Mouse (Mus musculus) myocyte (in vitro differentiated cells): Measurements from ENCODE around the gene AC124108.1. TPM values are rescaled to one million over a fixed set of nuclear protein-coding genes. Genes with fewer than 3 reads are reported as not detected.

ENCODE experiments used
- H3K27me3 ChIP-seq: one replicate; pipeline ENCODE4 v1.6.1; 2011; ENCODE audit not compliant: control insufficient read depth, insufficient read depth, insufficient read length
- H3K36me3 ChIP-seq: one replicate; pipeline ENCODE4 v1.6.1; 2011; ENCODE audit not compliant: control insufficient read depth, insufficient read depth
- H3K4me2 ChIP-seq: one replicate; pipeline ENCODE4 v1.6.1; 2011; ENCODE audit warnings: low read depth, control low read depth
- H3K4me3 ChIP-seq: one replicate; pipeline ENCODE4 v1.5.1; 2011; ENCODE audit warnings: mild to moderate bottlenecking, control low read depth, moderate library complexity
- H3K79me2 ChIP-seq: one replicate; pipeline ENCODE4 v1.6.1; 2011; ENCODE audit not compliant: control insufficient read depth, insufficient read depth
- H3ac ChIP-seq: one replicate; pipeline ENCODE4 v1.6.1; 2011; ENCODE audit not compliant: control insufficient read depth, insufficient read length
- CEBPB ChIP-seq: IDR thresholded peaks from 2 replicates; pipeline ENCODE4 v1.6.1; 2011; ENCODE audit warnings: mild to moderate bottlenecking, moderate library complexity; ENCODE audit not compliant: poor library complexity, insufficient read depth, severe bottlenecking
- E2F4 ChIP-seq: IDR thresholded peaks from one replicate; pipeline ENCODE4 v1.6.1; 2011; ENCODE audit warnings: mild to moderate bottlenecking, control low read depth, moderate library complexity; ENCODE audit not compliant: insufficient read depth
- MAX ChIP-seq: IDR thresholded peaks from one replicate; pipeline ENCODE4 v1.6.1; 2011; ENCODE audit warnings: low read depth, mild to moderate bottlenecking, control low read depth
- MYOD1 ChIP-seq, 3 experiments: IDR thresholded peaks; one replicate each; pipeline ENCODE4 v1.6.1; 2011; ENCODE audit warnings: control low read depth in 2 of 3, low read depth in 2 of 3, mild to moderate bottlenecking in 2 of 3, moderate library complexity in 1 of 3; ENCODE audit not compliant: insufficient read length in 2 of 3, control insufficient read depth in 1 of 3
- MYOG ChIP-seq, 3 experiments: IDR thresholded peaks; one replicate each; pipeline ENCODE4 v1.6.1; 2011; ENCODE audit warnings: control low read depth in 2 of 3, low read depth in 2 of 3, mild to moderate bottlenecking in 2 of 3; ENCODE audit not compliant: insufficient read length in 2 of 3, control insufficient read depth in 1 of 3, insufficient read depth in 1 of 3
- POLR2A ChIP-seq: IDR thresholded peaks from one replicate; pipeline ENCODE4 v1.6.1; 2011; ENCODE audit warnings: low read depth, mild to moderate bottlenecking, control low read depth, moderate library complexity; ENCODE audit not compliant: insufficient read length
- POLR2AphosphoS2 ChIP-seq: IDR thresholded peaks from one replicate; pipeline ENCODE4 v1.6.1; 2011; ENCODE audit warnings: low read depth, control low read depth; ENCODE audit not compliant: insufficient read length
- REST ChIP-seq: IDR thresholded peaks from one replicate; pipeline ENCODE4 v1.6.1; 2011; ENCODE audit warnings: mild to moderate bottlenecking, control low read depth, moderate library complexity; ENCODE audit not compliant: insufficient read depth, insufficient read length
- SRF ChIP-seq: IDR thresholded peaks from one replicate; pipeline ENCODE4 v1.6.1; 2011; ENCODE audit warnings: low read depth; ENCODE audit not compliant: control insufficient read depth, insufficient read length
- TCF12 ChIP-seq: IDR thresholded peaks from one replicate; pipeline ENCODE4 v1.6.1; 2011; ENCODE audit warnings: mild to moderate bottlenecking, control low read depth; ENCODE audit not compliant: poor library complexity, insufficient read depth, severe bottlenecking
- TCF3 ChIP-seq: IDR thresholded peaks from one replicate; pipeline ENCODE4 v1.6.1; 2011; ENCODE audit warnings: low read depth, control low read depth; ENCODE audit not compliant: insufficient read length
- USF1 ChIP-seq: IDR thresholded peaks from one replicate; pipeline ENCODE4 v1.6.1; 2011; ENCODE audit warnings: low read depth, mild to moderate bottlenecking, control low read depth, moderate library complexity
- polyA plus RNA-seq: library from polyadenylated mRNA; unstranded; fragments of >200 nt; fragmentation: generic; extraction: Trizol; gene quantifications from one replicate; pipeline ENCODE4 v1.2.1, GENCODE M21; 2012; ENCODE audit warnings: missing spikeins

AC124108.1 gene
- polyA plus RNA-seq, 1 experiment = 0.82 TPM

DNA sequence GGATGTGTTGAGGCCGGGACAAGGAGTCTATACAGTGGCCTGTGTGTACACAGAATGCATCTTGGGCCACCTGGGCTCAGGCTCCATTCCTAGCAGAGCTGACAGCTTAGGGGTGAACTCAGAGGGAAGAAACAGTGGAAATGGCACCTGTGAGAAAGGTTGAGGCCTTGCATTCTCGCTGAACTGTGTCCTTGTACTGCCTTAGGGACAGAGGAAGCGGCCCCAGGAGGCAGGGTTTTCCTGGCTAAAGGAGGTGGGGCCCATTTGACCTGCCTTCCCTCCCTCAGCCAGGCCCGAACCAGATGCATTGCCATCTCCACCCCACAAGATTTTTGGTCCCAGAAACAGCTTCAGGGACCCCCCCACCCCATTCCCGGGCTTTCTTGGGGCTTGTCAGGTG, 4.4 kb downstream of the AC124108.1 start:
- H3K79me2 ChIP-seq = no peaks in the 10 kb centered on the region
- H3K4me2 ChIP-seq = peak overlapping the region; percentile 20
- H3K27me3 ChIP-seq = peaks cover 18% of the 10 kb centered on the region
- H3K4me3 ChIP-seq = no peak overlapping the region
- no peak overlapping the region for H3ac ChIP-seq
- TF ChIP-seq SRF (no peak), CEBPB (no peak), TCF12 (no peak), REST (no peak), MAX (no peak), MYOG (IDR thresholded peaks at IDR 0.05; ENCODE audit: control insufficient read depth in 1 of 3, insufficient read depth in 1 of 3, insufficient read length in 2 of 3, low read depth in 2 of 3) (no peak), POLR2A (no peak), TCF3 (no peak), E2F4 (no peak)
- no peaks in the 10 kb centered on the region for H3K36me3 ChIP-seq

DNA sequence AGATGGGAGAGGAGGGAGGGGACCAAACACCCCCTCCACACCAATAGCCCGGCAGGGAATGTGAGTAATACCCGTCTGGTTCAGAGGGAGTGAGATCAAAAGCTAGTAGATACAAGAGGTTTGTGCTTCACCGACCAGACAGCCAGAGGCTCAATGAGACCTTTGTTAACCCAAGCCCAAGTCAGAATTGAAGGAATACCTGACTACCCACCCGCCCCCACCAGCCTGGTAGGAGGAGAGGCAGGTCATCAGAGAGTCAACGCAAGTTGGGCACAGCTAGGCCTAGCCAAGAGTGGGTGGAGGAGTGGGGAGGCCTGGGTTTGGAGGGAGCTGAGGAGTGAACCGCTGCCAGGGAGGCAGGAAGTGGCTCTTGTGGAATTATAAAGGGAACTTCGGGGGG, 5.1 kb downstream of the AC124108.1 start:
- no peak overlapping the region for H3K4me2 ChIP-seq
- H3K79me2 ChIP-seq = no peaks in the 10 kb centered on the region
- peaks cover 12% of the 10 kb centered on the region for H3K27me3 ChIP-seq

DNA sequence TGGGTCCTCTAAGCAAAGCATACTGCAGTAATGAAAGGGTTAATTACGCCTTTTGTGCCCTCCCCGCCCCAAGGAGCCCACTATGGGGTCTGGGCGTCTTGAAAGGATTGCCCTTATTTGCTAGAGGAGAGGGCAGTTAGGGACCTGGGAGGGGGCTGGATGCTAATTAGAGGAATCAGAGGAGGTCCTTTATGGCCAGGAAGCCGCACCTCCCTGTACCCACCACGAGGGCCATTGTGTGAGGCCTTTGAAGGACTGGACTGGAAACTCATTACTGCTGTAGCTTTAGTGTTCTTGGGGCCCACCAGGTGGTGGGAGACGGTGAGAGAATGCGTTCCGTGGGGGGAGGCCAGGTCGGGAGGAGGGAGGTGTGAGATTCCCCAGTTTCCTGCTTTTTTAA, 6.4 kb downstream of the AC124108.1 start:
- Histone ChIP-seq H3K4me2 (no peak overlapping the region), H3K27me3 (no peaks in the 10 kb centered on the region), H3K79me2 (no peaks in the 10 kb centered on the region), H3ac (no peak overlapping the region), H3K4me3 (no peak overlapping the region), H3K36me3 (no peaks in the 10 kb centered on the region)
- TF ChIP-seq TCF3 (no peak), CEBPB (no peak)

More for the DNA sequence above, 5.1 kb downstream of the AC124108.1 start:
- H3K4me3 ChIP-seq = no peak overlapping the region
- no peak overlapping the region for H3ac ChIP-seq
- no peaks in the 10 kb centered on the region for H3K36me3 ChIP-seq
- TF ChIP-seq MYOG (IDR thresholded peaks at IDR 0.05; ENCODE audit: control insufficient read depth in 1 of 3, insufficient read depth in 1 of 3, insufficient read length in 2 of 3, low read depth in 2 of 3) (no peak), CEBPB (no peak), E2F4 (no peak), TCF3 (no peak), MAX (no peak), TCF12 (no peak), USF1 (no peak), REST (no peak), POLR2A (no peak), POLR2AphosphoS2 (no peak), SRF (no peak), MYOD1 (IDR thresholded peaks at IDR 0.05; ENCODE audit: control insufficient read depth in 1 of 3, insufficient read length in 2 of 3, low read depth in 2 of 3) (no peak)

DNA sequence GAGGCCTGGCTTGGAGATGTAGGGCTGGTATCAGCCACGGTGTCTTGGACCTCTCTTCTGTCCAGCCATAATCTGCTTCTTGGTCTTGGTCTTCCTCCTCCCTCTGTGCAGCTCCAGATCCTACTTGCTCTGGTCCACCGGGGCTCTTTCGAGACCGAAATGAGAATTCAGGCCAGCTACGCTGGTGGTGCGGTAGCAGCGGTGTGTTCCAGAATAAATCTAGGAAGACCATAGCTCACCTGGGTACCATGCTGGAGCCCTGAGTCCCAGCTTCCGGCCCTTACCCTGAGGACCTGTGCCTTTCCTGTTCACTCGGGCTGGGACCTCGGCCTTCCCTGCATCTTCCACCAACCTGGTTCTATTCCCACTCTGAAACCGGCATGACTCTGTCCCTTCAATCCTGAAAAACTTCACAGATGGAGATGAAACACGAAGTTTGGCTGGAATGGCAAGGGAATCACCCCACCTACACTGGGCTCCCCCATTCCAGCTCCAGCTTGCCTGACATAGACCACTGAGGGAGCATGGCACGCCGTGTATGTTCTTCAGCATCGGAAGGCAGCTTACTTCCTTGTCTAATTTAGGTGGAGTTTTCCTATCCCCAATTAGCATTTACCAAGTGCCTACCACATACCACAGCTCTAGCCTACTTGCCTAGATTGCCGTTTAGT, 7.3 kb downstream of the AC124108.1 start:
- no peaks in the 10 kb centered on the region for H3K79me2 ChIP-seq
- H3ac ChIP-seq = no peak overlapping the region
- H3K27me3 ChIP-seq = no peaks in the 10 kb centered on the region
- TF ChIP-seq MYOG (IDR thresholded peaks at IDR 0.05; ENCODE audit: control insufficient read depth in 1 of 3, insufficient read depth in 1 of 3, insufficient read length in 2 of 3, low read depth in 2 of 3) (no peak), MAX (no peak), REST (no peak), CEBPB (no peak), USF1 (no peak), SRF (no peak), POLR2AphosphoS2 (no peak), MYOD1 (IDR thresholded peaks at IDR 0.05; ENCODE audit: control insufficient read depth in 1 of 3, insufficient read length in 2 of 3, low read depth in 2 of 3) (no peak), E2F4 (no peak), TCF3 (no peak), TCF12 (no peak), POLR2A (no peak)
- no peak overlapping the region for H3K4me3 ChIP-seq
- H3K36me3 ChIP-seq = no peaks in the 10 kb centered on the region
- H3K4me2 ChIP-seq = peak overlapping the region; percentile 77

DNA sequence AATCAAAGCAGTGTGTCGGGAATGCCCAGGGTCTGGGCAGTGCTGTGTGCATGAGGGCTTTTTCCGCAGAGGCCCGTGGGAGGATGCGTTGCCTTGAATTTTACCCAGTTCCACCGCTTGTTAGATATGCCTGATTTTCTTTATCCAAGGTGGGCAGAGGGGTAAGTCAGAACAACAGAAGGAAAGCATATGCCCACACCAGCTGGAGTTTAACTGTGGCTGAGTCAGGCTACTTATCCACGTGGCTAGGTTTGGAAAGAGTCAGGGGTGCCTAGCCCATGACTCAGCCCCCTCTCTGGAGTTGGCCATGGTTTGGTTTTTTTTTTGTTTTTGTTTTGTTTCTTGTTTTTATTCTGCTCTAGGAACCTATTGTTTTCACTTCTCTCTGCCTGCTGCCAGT, 8.0 kb downstream of the AC124108.1 start:
- peak overlapping the region; percentile 14 for H3K4me3 ChIP-seq
- no peaks in the 10 kb centered on the region for H3K36me3 ChIP-seq
- H3K79me2 ChIP-seq = no peaks in the 10 kb centered on the region
- TF ChIP-seq USF1 (no peak), MYOD1 (IDR thresholded peaks at IDR 0.05; ENCODE audit: control insufficient read depth in 1 of 3, insufficient read length in 2 of 3, low read depth in 2 of 3) (peak in 1 of 3 experiments; percentile 50), POLR2A (no peak), MYOG (IDR thresholded peaks at IDR 0.05; ENCODE audit: control insufficient read depth in 1 of 3, insufficient read depth in 1 of 3, insufficient read length in 2 of 3, low read depth in 2 of 3) (peak in 1 of 3 experiments; percentile 6), CEBPB (no peak), TCF12 (no peak), MAX (no peak)
- no peak overlapping the region for H3ac ChIP-seq
- H3K27me3 ChIP-seq = no peaks in the 10 kb centered on the region
- H3K4me2 ChIP-seq = peak overlapping the region; percentile 77
